Mouse (Mus musculus) adrenal gland, adult 2 months (tissue): ENCODE measurements around the gene Clca3a2. TPM values are rescaled to one million over a fixed set of nuclear protein-coding genes. Genes with fewer than 3 reads are reported as not detected.

Experiments
- polyA plus RNA-seq: library from polyadenylated mRNA; depleted of rRNA; stranded (reverse); fragments of >200 nt; gene quantifications from 2 replicates; pipeline ENCODE4 v1.2.3, GENCODE M21; 2012; rRNA removed
- total RNA-seq, 2 experiments: library from RNA; stranded (reverse); gene quantifications; 2 replicates each; pipeline ENCODE4 v1.2.3; 2021

Clca3a2 gene
- total and polyA plus RNA-seq, 3 experiments = not detected

Other genes starting within 250 kb of the Clca3a2 start
- gene Hs2st1, start 249.3 kb downstream of the Clca3a2 start, total RNA-seq = 10 to 100 TPM; 18.9 to 20.1 TPM
- gene Hs2st1, start 249.3 kb downstream of the Clca3a2 start, polyA plus RNA-seq = 2.7 and 2.8 TPM in 2 replicates
- gene Selenof, start 249.2 kb downstream of the Clca3a2 start, total RNA-seq = 100 to 1,000 TPM; 353 to 369 TPM
- gene Selenof, start 249.2 kb downstream of the Clca3a2 start, polyA plus RNA-seq = 125 and 154 TPM in 2 replicates
- 100 to 1,000 TPM; 168 to 210 TPM for gene Sh3glb1, start 99.2 kb downstream of the Clca3a2 start, total RNA-seq
- gene Sh3glb1, start 99.2 kb downstream of the Clca3a2 start, polyA plus RNA-seq = 14.2 and 16.3 TPM in 2 replicates
- gene Clca3a1, start 58.5 kb downstream of the Clca3a2 start, total RNA-seq = 1 to 10 TPM; 1.6 to 5.2 TPM
- 0.65 and 1.1 TPM in 2 replicates for gene Clca3a1, start 58.5 kb downstream of the Clca3a2 start, polyA plus RNA-seq
- not detected for gene Clca3b, start 29.9 kb upstream of the Clca3a2 start, total RNA-seq
- not detected in 2 replicates for gene Clca3b, start 29.9 kb upstream of the Clca3a2 start, polyA plus RNA-seq
- not detected for gene Clca4b, start 113.0 kb upstream of the Clca3a2 start, total RNA-seq
- not detected in 2 replicates for gene Clca4b, start 113.0 kb upstream of the Clca3a2 start, polyA plus RNA-seq
- not detected for gene Clca4a, start 155.6 kb upstream of the Clca3a2 start, total RNA-seq
- not detected in 2 replicates for gene Clca4a, start 155.6 kb upstream of the Clca3a2 start, polyA plus RNA-seq
- gene Clca1, start 213.3 kb upstream of the Clca3a2 start, total RNA-seq = not detected
- 0.02 TPM in 1 of 2 replicates, not detected in the other for gene Clca1, start 213.3 kb upstream of the Clca3a2 start, polyA plus RNA-seq